Mouse (Mus musculus) thymus, adult 2 months (tissue): ENCODE measurements around the gene Smagp. TPM values are rescaled to one million over a fixed set of nuclear protein-coding genes. Genes with fewer than 3 reads are reported as not detected.
"Not testable (repeated sequence)": the region's sequence is repeated elsewhere in the genome, so short reads cannot be mapped to it uniquely, and the experiment has no call there.

Source experiments
- DNase-seq: peaks from one replicate; pipeline ENCODE4 v3.0.0; 2021
- H3K27ac ChIP-seq: fragments of 200-500 bp; 2 replicates; pipeline ENCODE4 v1.5.1; 2012; ENCODE audit warnings: low read length, control low read depth; ENCODE audit not compliant: control insufficient read depth, insufficient read depth
- H3K27me3 ChIP-seq: fragments of 200-500 bp; 2 replicates; pipeline ENCODE4 v1.6.1; 2012; ENCODE audit warnings: mild to moderate bottlenecking, low read length, moderate library complexity, mixed read lengths; ENCODE audit not compliant: control insufficient read depth, insufficient read depth
- H3K36me3 ChIP-seq: fragments of 200-500 bp; 2 replicates; pipeline ENCODE4 v1.6.1; 2012; ENCODE audit warnings: mild to moderate bottlenecking, low read length, moderate library complexity; ENCODE audit not compliant: control insufficient read depth, insufficient read depth
- H3K4me1 ChIP-seq: fragments of 200-500 bp; replicated peaks from 2 replicates; pipeline ENCODE4 v1.6.1; 2012; ENCODE audit warnings: low read length; ENCODE audit not compliant: control insufficient read depth, insufficient read depth
- H3K4me3 ChIP-seq: fragments of 200-500 bp; 2 replicates; pipeline ENCODE4 v1.5.1; 2012; ENCODE audit warnings: mild to moderate bottlenecking, low read length, control low read depth, moderate library complexity; ENCODE audit not compliant: control insufficient read depth, insufficient read depth
- CTCF ChIP-seq: fragments of 200-500 bp; IDR thresholded peaks from 2 replicates; pipeline ENCODE4 v1.5.1; 2012; ENCODE audit warnings: mild to moderate bottlenecking, control low read depth, low read length, moderate library complexity, borderline replicate concordance; ENCODE audit not compliant: control insufficient read depth, poor library complexity, insufficient read depth; ENCODE audit errors: extremely low read depth
- POLR2A ChIP-seq: fragments of 200-500 bp; IDR thresholded peaks from 2 replicates; pipeline ENCODE4 v1.6.1; 2012; ENCODE audit warnings: mild to moderate bottlenecking, low read length, control low read depth, moderate library complexity; ENCODE audit not compliant: control insufficient read depth, poor library complexity, insufficient read depth; ENCODE audit errors: extremely low read depth
- WGBS: fragments of 180-500 bp; shearing (Covaris S2); methylation state at CpG from one replicate; pipeline ENCODE4 v1.1.7; 2018; 5-methylcytosine and 5-hydroxymethylcytosine counted together
- polyA plus RNA-seq: library from polyadenylated mRNA; depleted of rRNA; stranded (reverse); fragments of >200 nt; gene quantifications from 2 replicates; pipeline ENCODE4 v1.2.3, GENCODE M21; 2012

Smagp gene
- polyA plus RNA-seq, 1 experiment = 11.0 TPM

DNA sequence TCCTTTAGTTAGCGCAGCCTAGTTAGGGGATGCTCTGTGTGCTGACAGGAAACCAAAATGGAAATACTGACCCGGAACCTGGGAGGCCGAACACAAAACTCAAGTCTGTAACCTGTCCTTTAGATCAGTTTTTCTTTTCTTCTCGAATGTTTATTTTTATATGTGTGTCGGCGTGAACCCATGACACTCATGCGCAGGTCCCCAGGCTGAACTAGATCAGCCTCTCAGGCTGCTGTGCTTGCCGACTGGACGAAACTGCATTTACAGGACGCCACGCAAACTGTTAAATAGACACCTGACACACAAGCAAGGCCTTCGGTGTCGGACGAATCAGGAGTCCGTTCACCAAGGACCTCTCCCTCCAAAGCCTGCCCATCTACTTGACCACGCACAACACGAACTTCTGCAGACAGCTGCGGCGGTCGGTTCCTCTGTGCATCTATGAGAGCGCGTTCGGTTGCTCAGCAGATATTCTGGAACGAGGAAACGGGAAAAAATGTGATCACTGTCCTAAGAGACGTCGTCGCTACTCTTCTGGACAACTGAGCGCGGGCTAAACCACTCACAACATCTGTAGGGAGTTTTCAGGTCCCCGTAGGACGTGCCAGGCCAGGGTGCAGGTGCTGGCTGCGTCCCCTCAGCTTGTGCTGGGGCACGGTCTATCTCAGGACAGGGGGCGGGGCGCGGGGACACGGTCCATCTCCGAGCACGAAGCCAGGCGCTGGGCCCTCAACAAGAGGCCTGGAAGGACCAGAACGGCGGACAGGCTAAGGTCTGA is 22.3 kb downstream of the Smagp start:
- DNase-seq = no peak
- Histone ChIP-seq H3K4me1 (peaks cover 18% of the 10 kb centered on the region), H3K27me3 (no peaks in the 10 kb centered on the region), H3K36me3 (peaks cover 16% of the 10 kb centered on the region), H3K27ac (peak overlapping the region; percentile 49), H3K4me3 (peak overlapping the region; percentile 66)
- TF ChIP-seq POLR2A = no peak
- 21% methylated on average over 43 of the region's 43 CpGs for WGBS

DNA sequence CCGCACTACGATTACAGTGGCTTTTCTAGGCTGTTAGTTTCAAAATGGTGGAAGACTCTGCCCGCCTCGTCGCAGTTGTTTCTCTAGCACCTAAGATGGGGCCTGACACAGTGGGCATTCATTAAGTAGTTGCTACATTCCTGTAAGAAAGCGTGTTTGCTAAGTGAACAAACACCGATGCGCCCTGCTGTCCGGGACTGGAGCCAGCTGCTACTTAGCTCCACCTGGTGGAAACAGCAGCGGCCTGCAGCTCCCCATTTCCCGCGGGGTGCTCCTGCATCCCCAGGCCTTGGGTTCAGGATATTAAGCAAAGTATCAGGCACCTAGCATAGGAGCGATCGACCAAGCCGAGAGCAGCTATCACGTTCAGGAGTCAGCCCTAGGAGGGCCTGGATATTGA is 23.2 kb downstream of the Smagp start:
- no peak overlapping the region for H3K4me3 ChIP-seq
- peaks cover 10% of the 10 kb centered on the region for H3K36me3 ChIP-seq
- WGBS = 12% methylated on average over 16 of the region's 16 CpGs
- TF ChIP-seq POLR2A = no peak
- TF ChIP-seq CTCF = peak; percentile 96
- peak; percentile 73 for DNase-seq
- H3K27me3 ChIP-seq = no peaks in the 10 kb centered on the region
- peak overlapping the region; percentile 21; the same call in 1 of the 2 replicates for H3K27ac ChIP-seq
- peaks cover 18% of the 10 kb centered on the region for H3K4me1 ChIP-seq

DNA sequence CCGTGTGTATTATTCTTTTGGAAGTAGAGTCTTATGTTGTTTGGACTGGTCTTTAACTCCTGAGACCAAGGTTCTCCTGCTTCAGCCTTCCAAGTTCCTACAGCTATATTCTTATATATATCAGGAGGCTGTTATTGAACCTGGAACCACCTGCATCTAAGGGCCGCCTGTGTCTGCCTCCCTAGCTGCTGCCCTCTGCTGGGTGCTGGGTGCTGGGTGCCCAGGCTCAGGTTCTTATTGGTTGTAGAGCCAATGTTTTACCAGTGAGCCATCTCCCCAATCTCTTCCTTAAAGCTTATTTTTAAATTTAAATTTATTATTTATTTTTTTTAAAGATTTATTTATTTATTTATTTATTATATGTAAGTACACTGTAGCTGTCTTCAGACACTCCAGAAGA is 24.3 kb downstream of the Smagp start:
- WGBS = 65% methylated on average over 2 of the region's 2 CpGs
- H3K36me3 ChIP-seq = no peaks in the 10 kb centered on the region; the same call in 1 of the 2 replicates
- no peaks in the 10 kb centered on the region for H3K27me3 ChIP-seq
- no peak overlapping the region for H3K27ac ChIP-seq
- no peak for TF ChIP-seq POLR2A
- TF ChIP-seq CTCF = 0 out of 2 replicates have a peak, but pooled peaks have one; percentile 60
- H3K4me1 ChIP-seq = peaks cover 18% of the 10 kb centered on the region
- H3K4me3 ChIP-seq = no peak overlapping the region
- DNase-seq = peak; percentile 62

DNA sequence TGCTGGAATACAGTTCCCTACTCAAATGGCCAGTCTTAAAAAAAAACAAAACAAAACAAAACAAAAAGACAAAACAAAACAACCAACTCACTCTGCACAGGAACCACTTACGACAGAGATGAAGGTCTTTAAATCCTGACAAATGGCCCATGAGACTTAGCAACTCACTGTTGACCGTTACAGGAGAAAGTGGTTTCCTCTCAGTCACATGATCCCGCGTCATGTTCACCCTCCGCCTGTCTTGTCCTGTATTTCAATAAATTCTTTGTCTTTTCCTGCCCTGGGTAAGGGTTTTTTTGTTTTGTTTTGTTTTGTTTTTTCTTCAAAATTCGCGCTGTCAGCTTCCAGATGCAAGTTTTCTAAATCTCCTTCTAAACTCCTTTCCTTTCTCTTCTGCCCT is 24.8 kb downstream of the Smagp start:
- H3K27ac ChIP-seq = no peak overlapping the region
- no peaks in the 10 kb centered on the region for H3K27me3 ChIP-seq
- DNase-seq = no peak
- H3K36me3 ChIP-seq = no peaks in the 10 kb centered on the region
- no peak for TF ChIP-seq POLR2A
- no peak for TF ChIP-seq CTCF
- H3K4me1 ChIP-seq = peaks cover 18% of the 10 kb centered on the region
- 79% methylated on average over 7 of the region's 7 CpGs for WGBS
- no peak overlapping the region for H3K4me3 ChIP-seq

DNA sequence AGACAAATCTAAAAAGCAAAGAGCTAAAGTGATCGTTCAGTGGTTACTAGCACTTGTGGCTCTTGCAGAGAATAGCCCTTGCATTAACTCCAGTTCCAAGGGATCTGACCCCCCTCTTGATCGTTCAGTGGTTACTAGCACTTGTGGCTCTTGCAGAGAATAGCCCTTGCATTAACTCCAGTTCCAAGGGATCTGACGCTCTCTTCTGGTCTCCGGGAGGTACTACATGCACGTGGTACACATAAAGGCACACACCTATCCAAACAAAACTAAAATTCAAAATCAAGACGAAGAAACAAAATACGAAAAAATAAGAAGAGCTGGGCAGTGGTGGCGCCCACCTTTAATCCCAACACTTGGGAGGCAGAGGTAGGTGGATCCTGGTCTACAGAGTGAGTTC is 30.1 kb downstream of the Smagp start:
- H3K4me1 ChIP-seq = peaks cover 14% of the 10 kb centered on the region
- not testable (repeated sequence) for H3K27ac ChIP-seq, H3K4me3 ChIP-seq, H3K36me3 ChIP-seq, DNase-seq, H3K27me3 ChIP-seq
- 94% methylated on average over 8 of the region's 8 CpGs for WGBS

DNA sequence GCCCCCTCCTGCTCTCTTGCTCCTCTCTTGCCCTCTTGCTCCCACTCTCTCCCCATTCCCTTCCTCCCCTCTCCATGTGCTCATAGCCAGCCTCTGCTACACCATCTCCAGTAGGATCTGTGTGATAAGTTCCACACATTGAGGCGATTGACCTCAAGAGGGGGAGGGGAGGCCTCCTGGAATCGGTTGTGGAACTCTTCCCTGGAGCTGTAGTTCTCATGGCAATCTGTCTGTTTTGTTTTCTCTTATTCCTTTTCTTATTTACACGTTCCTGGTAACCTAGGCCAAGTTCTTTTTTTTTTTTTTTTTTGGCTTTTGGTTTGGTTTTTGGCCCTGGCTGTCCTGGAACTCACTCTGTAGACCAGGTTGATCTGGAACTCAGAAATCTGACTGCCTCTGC is 35.1 kb downstream of the Smagp start:
- TF ChIP-seq POLR2A (no peak), CTCF (no peak)
- Histone ChIP-seq H3K4me1 (peaks cover 28% of the 10 kb centered on the region), H3K36me3 (no peaks in the 10 kb centered on the region), H3K27me3 (no peaks in the 10 kb centered on the region), H3K4me3 (no peak overlapping the region), H3K27ac (no peak overlapping the region)
- WGBS = 85% methylated on average over 3 of the region's 3 CpGs
- no peak for DNase-seq

DNA sequence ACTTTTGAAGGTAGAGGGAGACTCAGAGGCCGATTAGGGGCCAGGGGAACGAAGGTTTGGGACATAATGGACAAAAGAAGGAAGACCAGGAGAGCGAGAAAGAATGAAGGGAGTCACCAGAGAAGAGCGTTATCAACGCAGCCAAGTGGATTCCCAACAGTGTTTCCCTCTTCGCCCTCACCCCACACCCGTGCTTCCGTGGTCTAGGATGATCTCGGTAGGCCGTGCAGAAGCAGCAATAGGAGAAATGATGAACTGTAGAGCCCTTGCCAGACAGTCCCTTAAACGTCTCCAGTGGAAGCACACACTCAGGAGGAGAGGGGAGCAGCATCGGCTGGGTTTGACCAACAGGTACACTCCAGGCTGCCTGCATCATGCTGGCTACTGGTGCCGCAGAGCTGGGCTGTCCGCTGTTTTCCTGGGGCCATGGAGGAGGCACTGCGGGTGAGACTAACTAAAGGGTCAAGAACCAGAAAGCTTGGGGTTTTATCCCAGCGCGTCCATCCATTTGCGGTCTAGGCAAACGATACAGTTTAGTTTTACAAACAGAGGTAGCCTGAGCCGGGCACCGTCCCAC is 36.0 kb downstream of the Smagp start:
- 60% methylated on average over 21 of the region's 21 CpGs for WGBS
- H3K4me3 ChIP-seq = peak overlapping the region; percentile 86
- no peak for DNase-seq
- H3K36me3 ChIP-seq = no peaks in the 10 kb centered on the region
- TF ChIP-seq CTCF (no peak), POLR2A (no peak)
- H3K4me1 ChIP-seq = peaks cover 28% of the 10 kb centered on the region
- no peaks in the 10 kb centered on the region for H3K27me3 ChIP-seq
- no peak overlapping the region for H3K27ac ChIP-seq
